Mouse (Mus musculus) kidney, adult 2 months (tissue): ENCODE measurements around the gene Itga8. TPM values are rescaled to one million over a fixed set of nuclear protein-coding genes. Genes with fewer than 3 reads are reported as not detected.

Source experiments
- DNase-seq: peaks from one replicate; pipeline ENCODE4 v3.0.0; 2021
- H3K27ac ChIP-seq: fragments of 200-500 bp; 2 replicates; pipeline ENCODE4 v1.5.1; 2012; ENCODE audit warnings: low read depth, low read length, control low read depth, inconsistent platforms; ENCODE audit not compliant: insufficient read depth
- H3K27me3 ChIP-seq: fragments of 200-500 bp; replicated peaks from 2 replicates; pipeline ENCODE4 v1.6.1; 2012; ENCODE audit warnings: mild to moderate bottlenecking, moderate library complexity, low read length, inconsistent platforms; ENCODE audit not compliant: control insufficient read depth, insufficient read depth
- H3K36me3 ChIP-seq: fragments of 200-500 bp; 2 replicates; pipeline ENCODE4 v1.6.1; 2012; ENCODE audit warnings: mild to moderate bottlenecking, moderate library complexity, low read length, inconsistent platforms; ENCODE audit not compliant: control insufficient read depth, insufficient read depth
- H3K4me1 ChIP-seq: fragments of 200-500 bp; 2 replicates; pipeline ENCODE4 v1.6.1; 2011; ENCODE audit warnings: low read length; ENCODE audit not compliant: control insufficient read depth, insufficient read depth
- H3K4me3 ChIP-seq: fragments of 200-500 bp; 2 replicates; pipeline ENCODE4 v1.5.1; 2011; ENCODE audit warnings: mild to moderate bottlenecking, low read depth, low read length, control low read depth; ENCODE audit not compliant: insufficient read depth
- CTCF ChIP-seq: fragments of 200-500 bp; conservative IDR thresholded peaks from 2 replicates; pipeline ENCODE4 v1.5.1; 2011; ENCODE audit warnings: low read depth, mild to moderate bottlenecking, control low read depth, low read length, moderate library complexity, mixed read lengths; ENCODE audit not compliant: insufficient read depth, insufficient read length
- POLR2A ChIP-seq: fragments of 200-500 bp; IDR thresholded peaks from one replicate; pipeline ENCODE4 v1.6.1; 2011; ENCODE audit warnings: low read depth, low read length, control low read depth
- WGBS: fragments of 180-500 bp; shearing (Covaris S2); methylation state at CpG from one replicate; pipeline ENCODE4 v1.1.7; 2018; 5-methylcytosine and 5-hydroxymethylcytosine counted together
- polyA plus RNA-seq: library from polyadenylated mRNA; depleted of rRNA; stranded (reverse); fragments of >200 nt; gene quantifications from 2 replicates; pipeline ENCODE4 v1.2.3, GENCODE M21; 2012

Itga8 gene
- polyA plus RNA-seq, 1 experiment, result 9.7 TPM

- DNase-seq, result no peak
- Histone ChIP-seq H3K4me1 (no peaks in the 10 kb centered on the region), H3K27ac (no peak overlapping the region), H3K36me3 (no peaks in the 10 kb centered on the region), H3K4me3 (no peak overlapping the region), H3K27me3 (no peaks in the 10 kb centered on the region)
- TF ChIP-seq POLR2A, result no peak
- no peak for TF ChIP-seq CTCF
- 79% methylated on average over 2 of the region's 2 CpGs for WGBS
These were observed 44.9 kb downstream of the Itga8 start for GRCm38 (mm10) chr2:12256635-12257317.

GRCm38 (mm10) chr2:12255901-12256300 is 45.8 kb downstream of the Itga8 start:
- DNase-seq, result no peak

GRCm38 (mm10) chr2:12235345-12235744 is 66.4 kb downstream of the Itga8 start:
- TF ChIP-seq POLR2A, result no peak
- no peak for TF ChIP-seq CTCF
- Histone ChIP-seq H3K27ac (no peak overlapping the region), H3K4me1 (no peaks in the 10 kb centered on the region)

More at GRCm38 (mm10) chr2:12255901-12256300, 45.8 kb downstream of the Itga8 start:
- no peak for TF ChIP-seq CTCF
- TF ChIP-seq POLR2A, result no peak
- H3K4me1 ChIP-seq, result no peaks in the 10 kb centered on the region
- no peak overlapping the region for H3K27ac ChIP-seq
- no peaks in the 10 kb centered on the region for H3K27me3 ChIP-seq
- H3K36me3 ChIP-seq, result no peaks in the 10 kb centered on the region
- WGBS, result 85% methylated on average over 2 of the region's 2 CpGs
- H3K4me3 ChIP-seq, result no peak overlapping the region

GRCm38 (mm10) chr2:12229721-12230120 is 72.0 kb downstream of the Itga8 start:
- WGBS, result 80% methylated on average over 2 of the region's 2 CpGs
- TF ChIP-seq POLR2A (no peak), CTCF (no peak)
- Histone ChIP-seq H3K27me3 (no peaks in the 10 kb centered on the region), H3K27ac (no peak overlapping the region), H3K36me3 (no peaks in the 10 kb centered on the region), H3K4me1 (0 out of 2 replicates have a peak, but pooled peaks cover 3% of the 10 kb centered on the region), H3K4me3 (no peak overlapping the region)
- no peak for DNase-seq

More at GRCm38 (mm10) chr2:12235345-12235744, 66.4 kb downstream of the Itga8 start:
- no peaks in the 10 kb centered on the region for H3K27me3 ChIP-seq
- no peak overlapping the region for H3K4me3 ChIP-seq
- no peaks in the 10 kb centered on the region for H3K36me3 ChIP-seq
- 95% methylated on average over 3 of the region's 3 CpGs for WGBS
- no peak for DNase-seq

- Histone ChIP-seq H3K4me3 (no peak overlapping the region), H3K27me3 (no peaks in the 10 kb centered on the region), H3K36me3 (no peaks in the 10 kb centered on the region), H3K27ac (no peak overlapping the region), H3K4me1 (0 out of 2 replicates have a peak, but pooled peaks cover 3% of the 10 kb centered on the region)
- 29% methylated on average over 3 of the region's 3 CpGs for WGBS
- no peak for TF ChIP-seq POLR2A
- TF ChIP-seq CTCF, result no peak
- DNase-seq, result peak; percentile 40
These were observed 73.4 kb downstream of the Itga8 start for GRCm38 (mm10) chr2:12228335-12228734.

- H3K36me3 ChIP-seq, result no peaks in the 10 kb centered on the region
- no peaks in the 10 kb centered on the region for H3K27me3 ChIP-seq
- H3K4me3 ChIP-seq, result no peak overlapping the region
- 0 out of 2 replicates have a peak, but pooled peaks cover 3% of the 10 kb centered on the region for H3K4me1 ChIP-seq
- no peak for DNase-seq
- no peak overlapping the region for H3K27ac ChIP-seq
- TF ChIP-seq POLR2A (no peak), CTCF (no peak)
- WGBS, result 61% methylated on average over 2 of the region's 2 CpGs
These were observed 74.5 kb downstream of the Itga8 start for GRCm38 (mm10) chr2:12227243-12227642.

GRCm38 (mm10) chr2:12226367-12226766 is 75.4 kb downstream of the Itga8 start:
- DNase-seq, result no peak
- TF ChIP-seq CTCF (no peak), POLR2A (no peak)
- 74% methylated on average over 1 of the region's 1 CpGs for WGBS
- Histone ChIP-seq H3K27me3 (no peaks in the 10 kb centered on the region), H3K27ac (no peak overlapping the region), H3K36me3 (no peaks in the 10 kb centered on the region), H3K4me1 (0 out of 2 replicates have a peak, but pooled peaks cover 3% of the 10 kb centered on the region), H3K4me3 (no peak overlapping the region)
